Mouse (Mus musculus) small intestine, adult 2 months (tissue): ENCODE results near the gene Zbtb2. TPM values are rescaled to one million over a fixed set of nuclear protein-coding genes. Genes with fewer than 3 reads are reported as not detected.

Experiments used
- H3K27ac ChIP-seq: fragments of 200-500 bp; 2 replicates; pipeline ENCODE4 v1.5.1; 2012; ENCODE audit warnings: low read depth, low read length, control low read depth, inconsistent platforms; ENCODE audit not compliant: insufficient read depth
- H3K27me3 ChIP-seq: fragments of 200-500 bp; 2 replicates; pipeline ENCODE4 v1.6.1; 2012; ENCODE audit warnings: mild to moderate bottlenecking, moderate library complexity, low read length, inconsistent platforms; ENCODE audit not compliant: control insufficient read depth, insufficient read depth
- H3K36me3 ChIP-seq: fragments of 200-500 bp; 2 replicates; pipeline ENCODE4 v1.6.1; 2012; ENCODE audit warnings: mild to moderate bottlenecking, low read length, control low read depth, inconsistent platforms; ENCODE audit not compliant: control insufficient read depth, insufficient read depth
- H3K4me1 ChIP-seq: fragments of 200-500 bp; 2 replicates; pipeline ENCODE4 v1.6.1; 2012; ENCODE audit warnings: low read length, inconsistent platforms, mixed read lengths; ENCODE audit not compliant: control insufficient read depth, insufficient read depth, insufficient read length
- H3K4me3 ChIP-seq: fragments of 200-500 bp; 2 replicates; pipeline ENCODE4 v1.5.1; 2012; ENCODE audit warnings: low read depth, mild to moderate bottlenecking, control low read depth, inconsistent platforms, low read length, moderate library complexity
- CTCF ChIP-seq: fragments of 200-500 bp; IDR thresholded peaks from 2 replicates; pipeline ENCODE4 v1.5.1; 2012; ENCODE audit warnings: low read depth, mild to moderate bottlenecking, control low read depth, inconsistent platforms, low read length, moderate library complexity, mixed read lengths; ENCODE audit not compliant: insufficient replicate concordance, insufficient read length; ENCODE audit errors: extremely low read depth
- POLR2A ChIP-seq: fragments of 200-500 bp; IDR thresholded peaks from 2 replicates; pipeline ENCODE4 v1.6.1; 2012; ENCODE audit warnings: low read depth, mild to moderate bottlenecking, control low read depth, inconsistent platforms, low read length, moderate library complexity
- WGBS: fragments of 180-500 bp; shearing (Covaris S2); methylation state at CpG from one replicate; pipeline ENCODE4 v1.1.7; 2018; 5-methylcytosine and 5-hydroxymethylcytosine counted together
- polyA plus RNA-seq: library from polyadenylated mRNA; depleted of rRNA; stranded (reverse); fragments of >200 nt; gene quantifications from 2 replicates; pipeline ENCODE4 v1.2.3, GENCODE M21; 2012

Zbtb2 gene
- polyA plus RNA-seq, 1 experiment = 8.1 TPM

DNA sequence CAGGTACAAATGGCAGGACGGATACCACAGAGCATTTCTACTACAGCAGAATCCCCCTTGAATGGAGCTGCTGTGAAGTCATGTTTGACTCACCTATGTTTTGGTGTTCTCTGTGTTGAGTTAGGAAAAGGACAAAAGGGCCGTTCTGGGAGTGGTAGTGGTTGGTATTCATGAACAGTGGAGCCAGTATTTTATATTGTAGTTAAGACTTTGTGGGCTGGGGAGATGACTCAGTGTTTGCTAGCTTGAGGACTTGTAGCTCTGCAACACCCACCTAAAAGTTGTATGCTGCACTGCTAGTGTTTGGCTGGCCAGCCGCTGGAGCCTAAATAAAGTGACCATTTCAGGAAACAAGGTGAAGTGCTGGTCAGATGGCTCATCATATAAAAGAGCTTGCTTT lies 7.4 kb upstream of the Zbtb2 start:
- no peaks in the 10 kb centered on the region for H3K27me3 ChIP-seq
- WGBS = 79% methylated on average over 3 of the region's 3 CpGs
- H3K27ac ChIP-seq = no peak overlapping the region
- H3K36me3 ChIP-seq = peaks cover 10% of the 10 kb centered on the region
- H3K4me1 ChIP-seq = peaks cover 21% of the 10 kb centered on the region; the same call in 1 of the 2 replicates
- TF ChIP-seq CTCF (no peak), POLR2A (no peak)
- no peak overlapping the region for H3K4me3 ChIP-seq

DNA sequence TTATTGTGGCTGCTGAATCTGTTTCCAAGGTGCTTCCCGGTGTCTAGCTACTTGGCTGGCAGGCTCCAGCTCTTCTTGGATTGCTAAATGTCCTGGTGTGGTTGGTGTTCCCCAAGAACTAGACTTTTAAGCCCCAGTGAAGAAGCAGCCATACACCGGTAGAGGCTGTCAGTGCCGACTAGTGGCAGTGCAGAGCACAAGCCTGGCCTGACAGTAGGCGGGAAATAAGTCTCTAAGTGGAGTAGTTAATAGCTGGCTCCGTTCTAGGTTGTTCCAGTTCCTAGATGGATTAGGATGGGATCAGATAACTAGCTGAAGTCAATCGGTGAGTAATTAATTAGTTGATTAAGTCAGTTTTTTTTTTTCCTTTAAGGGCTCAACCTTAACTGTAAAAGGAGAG lies 3.9 kb upstream of the Zbtb2 start:
- peak; percentile 70; the same call in 1 of the 2 replicates for TF ChIP-seq CTCF
- TF ChIP-seq POLR2A = no peak
- Histone ChIP-seq H3K4me3 (no peak overlapping the region), H3K36me3 (peaks cover 10% of the 10 kb centered on the region), H3K4me1 (peaks cover 27% of the 10 kb centered on the region; the same call in 1 of the 2 replicates), H3K27me3 (no peaks in the 10 kb centered on the region), H3K27ac (no peak overlapping the region)
- 8% methylated on average over 6 of the region's 6 CpGs for WGBS

DNA sequence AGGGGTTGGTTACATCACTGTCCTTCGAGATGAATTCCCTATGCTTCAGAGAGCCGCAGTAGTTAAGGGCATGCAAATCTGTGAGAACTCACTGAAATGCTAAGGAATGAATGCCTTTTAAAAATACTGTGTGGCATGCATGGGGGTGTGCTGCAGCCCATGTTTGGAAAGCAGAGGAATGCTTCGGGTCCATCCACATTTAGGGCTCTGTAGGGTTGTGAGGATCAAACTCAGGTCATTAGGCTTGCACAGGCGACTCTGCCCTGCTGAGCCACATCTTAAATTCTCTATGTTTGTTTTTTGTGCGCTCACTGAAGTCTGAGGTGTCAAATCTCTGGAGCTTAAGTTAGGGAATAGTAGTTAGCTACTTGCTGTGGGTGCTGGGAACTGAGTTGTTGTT lies 3.2 kb upstream of the Zbtb2 start:
- peaks cover 10% of the 10 kb centered on the region for H3K36me3 ChIP-seq
- no peaks in the 10 kb centered on the region for H3K27me3 ChIP-seq
- no peak overlapping the region for H3K4me3 ChIP-seq
- peaks cover 25% of the 10 kb centered on the region; the same call in 1 of the 2 replicates for H3K4me1 ChIP-seq
- H3K27ac ChIP-seq = no peak overlapping the region
- 65% methylated on average over 5 of the region's 5 CpGs for WGBS
- TF ChIP-seq CTCF = no peak
- no peak for TF ChIP-seq POLR2A

DNA sequence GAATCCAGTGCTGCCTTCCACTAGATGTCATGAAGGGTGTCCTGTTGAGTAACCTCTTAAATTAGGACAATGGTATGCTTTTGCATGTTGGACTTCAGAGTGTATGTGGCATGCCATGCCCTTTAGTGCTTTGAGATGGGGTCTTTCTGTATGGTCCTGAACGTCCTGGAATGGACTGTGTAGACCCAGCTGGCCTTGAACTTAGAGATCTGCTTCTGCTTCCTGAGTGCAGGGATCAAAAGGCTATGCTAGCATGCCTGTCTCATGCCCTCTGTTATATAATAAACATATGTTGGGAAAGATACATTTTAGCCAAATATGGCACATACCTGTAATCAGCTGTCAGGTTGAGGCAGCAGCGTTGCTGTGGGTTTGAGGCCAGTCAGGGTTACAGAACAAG lies 2.6 kb upstream of the Zbtb2 start:
- 46% methylated on average over 2 of the region's 2 CpGs for WGBS
- H3K4me3 ChIP-seq = no peak overlapping the region
- peaks cover 8% of the 10 kb centered on the region; the same call in 1 of the 2 replicates for H3K36me3 ChIP-seq
- peaks cover 24% of the 10 kb centered on the region; the same call in 1 of the 2 replicates for H3K4me1 ChIP-seq
- TF ChIP-seq CTCF (no peak), POLR2A (no peak)
- H3K27ac ChIP-seq = no peak overlapping the region
- H3K27me3 ChIP-seq = no peaks in the 10 kb centered on the region

DNA sequence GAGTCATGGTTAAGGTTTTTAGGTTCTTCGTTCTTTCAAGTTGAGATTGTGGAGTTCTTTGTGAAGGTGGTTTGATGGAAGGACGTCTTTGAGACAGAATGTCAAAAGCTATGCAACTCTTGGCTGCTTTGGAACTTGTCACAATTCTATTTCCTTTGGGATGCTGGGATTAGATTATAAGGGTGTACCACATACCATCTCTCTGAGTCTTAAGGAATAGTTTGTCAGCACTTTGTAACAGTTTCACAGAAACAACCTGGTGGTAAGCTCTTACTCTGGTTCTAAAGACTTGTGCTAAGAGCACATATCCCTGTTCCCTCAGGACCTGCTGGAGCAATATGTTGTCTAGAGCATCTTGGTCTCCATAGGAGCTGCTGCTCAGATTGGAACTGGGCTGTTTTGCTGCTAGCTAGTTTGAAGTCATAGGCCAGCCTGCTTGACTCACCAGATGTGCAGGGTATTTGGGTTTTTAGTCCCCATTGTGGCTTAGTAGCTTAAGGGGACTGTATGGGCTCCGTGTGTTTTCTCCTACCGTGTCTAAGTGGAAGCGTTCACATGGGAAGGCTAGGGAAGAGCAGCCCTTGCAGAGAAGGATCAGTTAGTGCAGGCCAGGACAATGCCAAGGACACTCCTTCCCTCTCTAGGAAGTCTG lies 1.7 kb upstream of the Zbtb2 start:
- WGBS = 46% methylated on average over 5 of the region's 5 CpGs
- TF ChIP-seq POLR2A (no peak), CTCF (no peak)
- H3K4me3 ChIP-seq = no peak overlapping the region
- H3K27ac ChIP-seq = no peak overlapping the region
- peaks cover 18% of the 10 kb centered on the region; the same call in 1 of the 2 replicates for H3K4me1 ChIP-seq
- peaks cover 8% of the 10 kb centered on the region; the same call in 1 of the 2 replicates for H3K36me3 ChIP-seq
- H3K27me3 ChIP-seq = no peaks in the 10 kb centered on the region

DNA sequence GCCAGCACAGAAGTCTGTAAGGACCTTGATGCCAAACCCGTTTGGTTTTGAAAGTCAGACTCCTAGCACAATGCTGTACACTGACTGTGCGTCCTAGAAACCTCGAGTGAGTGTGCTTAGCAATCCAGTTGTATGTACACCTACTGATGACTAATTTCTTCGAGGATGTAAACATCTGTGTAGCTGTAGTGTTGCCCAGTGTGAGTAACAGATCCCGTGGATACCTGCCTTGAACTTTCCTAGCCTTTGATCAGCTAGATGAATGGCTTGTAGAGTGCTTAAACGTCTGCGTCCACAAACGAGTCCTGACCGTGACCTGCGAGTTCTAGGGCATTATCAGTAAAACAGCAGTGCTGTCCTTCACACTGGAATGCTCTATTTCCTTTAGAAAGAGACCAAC lies 1.1 kb upstream of the Zbtb2 start:
- peak overlapping the region; percentile 45; the same call in 1 of the 2 replicates for H3K27ac ChIP-seq
- 7% methylated on average over 10 of the region's 10 CpGs for WGBS
- no peak for TF ChIP-seq POLR2A
- no peak for TF ChIP-seq CTCF

DNA sequence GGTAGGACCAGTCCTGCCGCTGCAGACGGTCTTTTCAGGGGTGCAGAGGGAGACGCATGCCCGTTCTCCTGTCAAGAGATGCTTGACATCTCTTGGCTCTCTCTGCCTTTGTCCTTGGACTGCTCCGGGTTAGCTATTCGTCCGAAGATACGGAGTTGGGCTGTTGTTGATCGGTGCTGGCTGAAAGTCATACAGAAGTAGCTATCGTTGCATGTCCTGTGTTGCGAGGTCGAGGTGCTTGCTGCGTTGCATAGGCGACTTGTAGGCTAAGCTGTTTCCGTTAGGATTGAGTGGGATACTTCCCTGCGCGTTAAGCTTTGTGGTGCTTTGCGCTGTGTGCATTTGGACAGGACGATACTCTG lies 457 bp upstream of the Zbtb2 start:
- peaks cover 18% of the 10 kb centered on the region; the same call in 1 of the 2 replicates for H3K4me1 ChIP-seq
- 0 out of 2 replicates have a peak, but pooled peaks cover 3% of the 10 kb centered on the region for H3K36me3 ChIP-seq
- under 1% methylated on average over 19 of the region's 19 CpGs for WGBS
- H3K4me3 ChIP-seq = peak overlapping the region; percentile 92
- H3K27ac ChIP-seq = peak overlapping the region; percentile 45
- 0 out of 2 replicates have a peak, but pooled peaks have one; percentile 13 for TF ChIP-seq POLR2A
- TF ChIP-seq CTCF = no peak
- H3K27me3 ChIP-seq = no peaks in the 10 kb centered on the region

More for the DNA sequence above, 1.1 kb upstream of the Zbtb2 start:
- H3K4me1 ChIP-seq = peaks cover 18% of the 10 kb centered on the region; the same call in 1 of the 2 replicates
- H3K27me3 ChIP-seq = no peaks in the 10 kb centered on the region
- H3K4me3 ChIP-seq = no peak overlapping the region
- peaks cover 5% of the 10 kb centered on the region; the same call in 1 of the 2 replicates for H3K36me3 ChIP-seq
